Mouse (Mus musculus): ENCODE results near the gene Bcat1.

- TF ChIP-seq EP300 (IDR thresholded peaks at IDR 0.05; ENCODE audit: insufficient read depth, low read depth, low read length): no peak
- no peak for TF ChIP-seq CTCF (IDR thresholded peaks at IDR 0.05)
- no peak for TF ChIP-seq POLR2A (IDR thresholded peaks at IDR 0.05; ENCODE audit: insufficient read depth, low read depth, low read length)
These were observed 14.3 kb upstream of the Bcat1 start for GRCm38 (mm10) chr6:145090201-145090863.
